Mouse (Mus musculus): ENCODE data around the gene Gm3633. TPM values are rescaled to one million over a fixed set of nuclear protein-coding genes. Genes with fewer than 3 reads are reported as not detected.
"Not testable (repeated sequence)": the region's sequence is repeated elsewhere in the genome, so short reads cannot be mapped to it uniquely, and the experiment has no call there.

Gm3633 gene
- polyA plus RNA-seq (2015; fragmentation: Nextera tagmentation; extraction: Ambion mirVana) = not detected in 2 replicates

- H3K27me3 ChIP-seq (ENCODE audit: control insufficient read depth, insufficient read depth, low read depth, low read length); H3K4me1 ChIP-seq (ENCODE audit: control insufficient read depth, insufficient read depth, low read length): not testable (repeated sequence)
- WGBS = no CpG with 5 or more reads among the region's 2 CpGs
These were observed at the start of gene Gm3633 for GRCm38 (mm10) chr14:42641817-42642216. Gm3633 (minus strand) TSS chr14:42641917.

DNA sequence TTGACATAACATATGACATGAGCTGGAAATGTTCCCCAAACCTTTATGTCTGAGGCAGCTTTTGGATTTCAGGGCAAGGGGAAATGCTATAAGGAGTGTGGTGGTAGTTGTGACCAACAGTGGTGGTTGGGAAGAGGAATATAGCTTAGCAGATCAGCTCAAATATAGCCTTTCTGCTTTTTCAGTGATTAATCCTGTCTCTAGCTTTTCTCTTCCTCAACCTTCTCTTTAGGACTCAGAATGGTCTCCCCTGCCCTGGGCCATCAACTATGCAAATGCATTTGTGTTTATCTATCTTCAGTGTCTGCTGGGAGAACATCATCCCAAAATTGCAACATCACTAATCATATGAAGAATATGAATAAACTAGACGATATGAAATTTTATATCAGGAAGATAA is 13.9 kb upstream of the Gm3633 start, which contains the start of gene Gm10378:
TSS of gene Gm10378 (plus strand) at position 301 of the 400 bp plus-strand sequence.
- WGBS = no CpG with 5 or more reads among the region's 1 CpGs
- not testable (repeated sequence) for H3K4me1 ChIP-seq (ENCODE audit: control insufficient read depth, insufficient read depth, low read length); H3K4me3 ChIP-seq (ENCODE audit: low read depth, low read length); ATAC-seq; H3K9ac ChIP-seq (ENCODE audit: low read depth, low read length); H3K36me3 ChIP-seq (ENCODE audit: control insufficient read depth, insufficient read depth, low read length); H3K4me2 ChIP-seq (ENCODE audit: low read length); H3K9me3 ChIP-seq (replicated peaks; ENCODE audit: control insufficient read depth, low read length, poor library complexity, severe bottlenecking); H3K27me3 ChIP-seq (ENCODE audit: control insufficient read depth, insufficient read depth, low read depth, low read length); H3K27ac ChIP-seq (ENCODE audit: low read length)

More at GRCm38 (mm10) chr14:42641817-42642216, at the start of gene Gm3633:
- not testable (repeated sequence) for H3K36me3 ChIP-seq (ENCODE audit: control insufficient read depth, insufficient read depth, low read length); H3K9me3 ChIP-seq (replicated peaks; ENCODE audit: control insufficient read depth, low read length, poor library complexity, severe bottlenecking); H3K4me3 ChIP-seq (ENCODE audit: low read depth, low read length); ATAC-seq; H3K27ac ChIP-seq (ENCODE audit: low read length); H3K4me2 ChIP-seq (ENCODE audit: low read length); H3K9ac ChIP-seq (ENCODE audit: low read depth, low read length)

DNA sequence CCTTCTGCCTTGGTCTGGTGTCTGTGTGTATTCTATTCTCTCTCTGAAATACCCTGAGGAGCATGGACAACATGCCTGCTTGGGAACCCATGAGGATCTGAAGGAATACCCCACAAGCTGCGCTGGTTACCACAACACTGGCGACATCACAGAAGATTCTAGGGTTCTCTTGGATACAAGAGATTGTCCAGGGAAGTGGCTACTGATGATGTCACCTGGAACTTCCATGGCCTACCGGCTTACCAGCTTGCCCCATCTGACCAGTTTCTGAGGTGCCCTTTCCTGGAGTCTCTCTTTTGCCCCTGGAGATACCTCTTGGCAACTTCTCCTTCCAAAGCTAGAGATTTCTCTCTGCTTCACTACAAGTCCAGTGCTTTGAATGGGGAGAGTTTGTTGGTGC is 41.9 kb downstream of the Gm3633 start, which contains the start of gene Gm17124:
TSS of gene Gm17124 (minus strand) at position 101 of the 400 bp plus-strand sequence.
- not testable (repeated sequence) for H3K4me2 ChIP-seq (ENCODE audit: low read length); ATAC-seq; H3K9ac ChIP-seq (ENCODE audit: low read depth, low read length)

More for the DNA sequence above, 41.9 kb downstream of the Gm3633 start, which contains the start of gene Gm17124:
- H3K4me1 ChIP-seq (ENCODE audit: control insufficient read depth, insufficient read depth, low read length); H3K27me3 ChIP-seq (ENCODE audit: control insufficient read depth, insufficient read depth, low read depth, low read length); H3K36me3 ChIP-seq (ENCODE audit: control insufficient read depth, insufficient read depth, low read length); H3K4me3 ChIP-seq (ENCODE audit: low read depth, low read length); H3K27ac ChIP-seq (ENCODE audit: low read length); H3K9me3 ChIP-seq (replicated peaks; ENCODE audit: control insufficient read depth, low read length, poor library complexity, severe bottlenecking): not testable (repeated sequence)
- WGBS = no CpG with 5 or more reads among the region's 3 CpGs

Small RNA genes within 50 kb of the gene (microRNA-seq; reads per million reads assigned to microRNA genes)
- gene Gm23620 = not detected
- not detected for gene Gm25228

Other genes starting within 250 kb of the Gm3633 start
- gene Gm8005, start 202.2 kb downstream of the Gm3633 start, polyA plus RNA-seq (2015; fragmentation: Nextera tagmentation; extraction: Ambion mirVana) = not detected in 2 replicates
- not detected in 2 replicates for gene Gm8011, start 178.0 kb downstream of the Gm3633 start, polyA plus RNA-seq (2015; fragmentation: Nextera tagmentation; extraction: Ambion mirVana)
- gene Gm8020, start 139.6 kb downstream of the Gm3633 start, polyA plus RNA-seq (2015; fragmentation: Nextera tagmentation; extraction: Ambion mirVana) = not detected in 2 replicates
- gene Gm8024, start 117.6 kb downstream of the Gm3633 start, polyA plus RNA-seq (2015; fragmentation: Nextera tagmentation; extraction: Ambion mirVana) = not detected in 2 replicates
- not detected in 2 replicates for gene Gm17124, start 42.0 kb downstream of the Gm3633 start, polyA plus RNA-seq (2015; fragmentation: Nextera tagmentation; extraction: Ambion mirVana)
- gene Gm10378, start 14.0 kb upstream of the Gm3633 start, polyA plus RNA-seq (2015; fragmentation: Nextera tagmentation; extraction: Ambion mirVana) = not detected in 2 replicates
- not detected in 2 replicates for gene Gm3015, start 126.9 kb upstream of the Gm3633 start, polyA plus RNA-seq (2015; fragmentation: Nextera tagmentation; extraction: Ambion mirVana)
- gene Gm10377, start 156.1 kb upstream of the Gm3633 start, polyA plus RNA-seq (2015; fragmentation: Nextera tagmentation; extraction: Ambion mirVana) = not detected in 2 replicates
- not detected in 2 replicates for gene Gm21977, start 211.6 kb upstream of the Gm3633 start, polyA plus RNA-seq (2015; fragmentation: Nextera tagmentation; extraction: Ambion mirVana)